In the genomic region with DNA sequence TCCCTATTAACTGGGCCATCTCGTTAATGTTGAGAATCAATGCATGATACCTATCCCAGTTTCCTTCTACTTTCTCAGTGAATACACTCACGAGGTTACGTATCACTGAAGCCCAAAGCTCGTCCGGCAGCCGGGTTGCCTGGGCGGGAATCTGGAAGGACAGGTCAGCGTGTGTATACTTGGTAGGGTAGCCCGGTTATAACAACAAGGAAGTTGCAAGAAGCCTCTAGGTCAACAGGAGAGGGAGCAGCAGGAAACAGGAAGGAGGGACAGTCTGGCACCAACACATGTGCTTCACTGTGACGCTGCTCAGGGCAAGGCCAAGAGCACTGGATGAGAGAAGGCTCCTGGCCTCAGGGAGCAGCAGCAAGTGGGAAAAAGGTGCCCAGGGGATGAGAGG, we compare ENCODE assay signal across 9 mouse cellular contexts. TPM values are rescaled to one million over a fixed set of nuclear protein-coding genes. Genes with fewer than 3 reads are reported as not detected.
DNase-seq lines count a peak whose midpoint lies in the region; ATAC-seq lines count a peak whose summit lies in the region.
"Had no signal": no experiment of that assay in that cellular context is flagged by ENCODE, and none has a peak within 500 bp of the region (broad histone marks: within the 10 kb centered on the region; RNA-seq: fewer than 3 reads in every experiment).

No protein-coding gene starts in this region.

- no peaks in the 10 kb centered on the region for H3K36me3 ChIP-seq in intestine, embryonic 16.5 days (ENCODE audit: control insufficient read depth, insufficient read depth, low read length)
- no peaks in the 10 kb centered on the region for H3K36me3 ChIP-seq in lung, embryonic 16.5 days (ENCODE audit: control insufficient read depth, insufficient read depth, low read length)
- H3K36me3 ChIP-seq in forebrain, embryonic 13.5 days (ENCODE audit: poor library complexity, severe bottlenecking), result no peaks in the 10 kb centered on the region
- H3K36me3 ChIP-seq: limb, embryonic 13.5 days had no signal

- H3K9me3 ChIP-seq in intestine, embryonic 16.5 days (ENCODE audit: control insufficient read depth, low read length), result no peaks in the 10 kb centered on the region
- H3K9me3 ChIP-seq in lung, embryonic 16.5 days (ENCODE audit: control insufficient read depth, low read length), result no peaks in the 10 kb centered on the region
- H3K9me3 ChIP-seq in forebrain, embryonic 13.5 days (replicated peaks), result no peaks in the 10 kb centered on the region
- H3K9me3 ChIP-seq: limb, embryonic 13.5 days had no signal

- DNase-seq in adrenal gland, adult 2 months, result peak; percentile 44
- no peak for DNase-seq in adrenal gland, postnatal 4 days (ENCODE audit: low spot score in 2 of 2)
- DNase-seq in adrenal gland, postnatal 36 days, result peak; percentile 37 to 45
- DNase-seq in ovary, postnatal 36 days (ENCODE audit: low spot score), result no peak
- DNase-seq in cerebellum, adult 11-12 months, result no peak

- H3K4me1 ChIP-seq in intestine, embryonic 16.5 days (ENCODE audit: control insufficient read depth, insufficient read depth, low read length), result no peaks in the 10 kb centered on the region
- peaks cover 3% of the 10 kb centered on the region; the same call in 1 of the 2 replicates for H3K4me1 ChIP-seq in lung, embryonic 16.5 days (replicated peaks; ENCODE audit: control insufficient read depth, insufficient read depth, low read length)
- H3K4me1 ChIP-seq in forebrain, embryonic 13.5 days, result 0 out of 2 replicates have a peak, but pooled peaks cover 3% of the 10 kb centered on the region

- 67% methylated on average over 10 of the region's 10 CpGs for WGBS in intestine, embryonic 16.5 days
- WGBS in lung, embryonic 16.5 days, result 44% methylated on average over 10 of the region's 10 CpGs
- 76% methylated on average over 10 of the region's 10 CpGs for WGBS in forebrain, embryonic 13.5 days

- ATAC-seq in intestine, embryonic 16.5 days, result peak; percentile 46; the same call in 1 of the 2 replicates
- peak; percentile 84 for ATAC-seq in lung, embryonic 16.5 days (ENCODE audit: low read depth)
- no peak for ATAC-seq in forebrain, embryonic 13.5 days

- no peak overlapping the region for H3K9ac ChIP-seq in intestine, embryonic 16.5 days (ENCODE audit: low read depth, low read length)
- no peak overlapping the region for H3K9ac ChIP-seq in lung, embryonic 16.5 days (ENCODE audit: low read length)
- H3K9ac ChIP-seq in forebrain, embryonic 13.5 days, result no peak overlapping the region
- H3K9ac ChIP-seq: limb, embryonic 13.5 days had no signal

- no peak overlapping the region for H3K4me3 ChIP-seq in intestine, embryonic 16.5 days (ENCODE audit: low read length)
- H3K4me3 ChIP-seq in lung, embryonic 16.5 days (ENCODE audit: low read length), result no peak overlapping the region
- H3K4me3 ChIP-seq in forebrain, embryonic 13.5 days, result no peak overlapping the region
- H3K4me3 ChIP-seq: limb, embryonic 13.5 days had no signal

- H3K27me3 ChIP-seq in intestine, embryonic 16.5 days (replicated peaks; ENCODE audit: control insufficient read depth, insufficient read depth, low read length), result no peaks in the 10 kb centered on the region
- no peaks in the 10 kb centered on the region for H3K27me3 ChIP-seq in lung, embryonic 16.5 days (ENCODE audit: control insufficient read depth, insufficient read depth, low read depth, low read length)
- H3K27me3 ChIP-seq in forebrain, embryonic 13.5 days, result no peaks in the 10 kb centered on the region
- H3K27me3 ChIP-seq: limb, embryonic 13.5 days had no signal

- H3K27ac ChIP-seq in intestine, embryonic 16.5 days (ENCODE audit: low read length), result no peak overlapping the region
- peak overlapping the region; percentile 26 for H3K27ac ChIP-seq in lung, embryonic 16.5 days (ENCODE audit: low read length)
- H3K27ac ChIP-seq in forebrain, embryonic 13.5 days, result no peak overlapping the region
- H3K27ac ChIP-seq: limb, embryonic 13.5 days had no signal

- no peak overlapping the region for H3K4me2 ChIP-seq in intestine, embryonic 16.5 days (ENCODE audit: low read depth, low read length)
- H3K4me2 ChIP-seq in lung, embryonic 16.5 days (ENCODE audit: low read depth, low read length), result peak overlapping the region; percentile 14; the same call in 1 of the 2 replicates
- H3K4me2 ChIP-seq in forebrain, embryonic 13.5 days, result no peak overlapping the region
- H3K4me2 ChIP-seq: limb, embryonic 13.5 days had no signal

RNA-seq across cellular contexts. Expression of gene Ica1, which starts 7.9 kb away (rescaled TPM):
- 10 to 100 TPM; 33.3 to 54.1 TPM for total RNA-seq in adrenal gland, adult 2 months (2021)
- polyA plus RNA-seq in adrenal gland, adult 2 months (2012; rRNA removed), result 7.0 and 10.1 TPM in 2 replicates
- 10 to 100 TPM; 28.6 to 34.4 TPM for total RNA-seq in adrenal gland, postnatal 4 days (2021)
- total RNA-seq in adrenal gland, postnatal 36 days (2021), result 10 to 100 TPM; 36.3 to 49.9 TPM
- 18.9 and 19.2 TPM in 2 replicates for polyA plus RNA-seq in intestine, embryonic 16.5 days (2015; fragmentation: Nextera tagmentation; extraction: Ambion mirVana)
- polyA plus RNA-seq in lung, embryonic 16.5 days (2015; fragmentation: Nextera tagmentation; extraction: Ambion mirVana), result 39.8 and 40.6 TPM in 2 replicates
- polyA plus RNA-seq in forebrain, embryonic 13.5 days (2015; fragmentation: Nextera tagmentation; extraction: Ambion mirVana), result 22.6 and 23.3 TPM in 2 replicates

Comparison
In these comparisons a context has a peak if more than half of its experiments do, and no peak if none do; other contexts are left out.
1. DNase-seq: peak in adrenal gland, adult 2 months (single experiment) and adrenal gland, postnatal 36 days (2 of 2); none in adrenal gland, postnatal 4 days (0 of 2), ovary, postnatal 36 days (single experiment) and cerebellum, adult 11-12 months (single experiment).